Mouse (Mus musculus): ENCODE measurements around the gene Eif3g. TPM values are rescaled to one million over a fixed set of nuclear protein-coding genes. Genes with fewer than 3 reads are reported as not detected.
A peak's percentile ranks its signal among the peaks of the same experiment; 100 is the strongest.

Gene Eif3g
- polyA plus RNA-seq, 1 experiment from 2014 or later, result 334 TPM

GRCm38 (mm10) chr9:20872991-20873390, 25.4 kb downstream of the Eif3g start:
- WGBS, result 94% methylated on average over 10 of the region's 10 CpGs

GRCm38 (mm10) chr9:20870211-20871173, 27.9 kb downstream of the Eif3g start:
- Histone ChIP-seq H3K27ac (ENCODE audit: low read depth, low read length) (no peak overlapping the region), H3K4me3 (ENCODE audit: low read depth, low read length) (no peak overlapping the region), H3K36me3 (ENCODE audit: control insufficient read depth, insufficient read depth, low read length) (no peaks in the 10 kb centered on the region), H3K4me1 (replicated peaks; ENCODE audit: control insufficient read depth, insufficient read depth, low read length) (0 out of 2 replicates have a peak, but pooled peaks cover 2% of the 10 kb centered on the region), H3K27me3 (ENCODE audit: control insufficient read depth, insufficient read depth, low read length) (peaks cover 28% of the 10 kb centered on the region), H3K9ac (ENCODE audit: low read length) (no peak overlapping the region), H3K4me2 (ENCODE audit: low read depth, low read length, severe bottlenecking) (no peak overlapping the region), H3K9me3 (ENCODE audit: control insufficient read depth, low read length) (no peaks in the 10 kb centered on the region)
- 77% methylated on average over 12 of the region's 12 CpGs for WGBS
- no peak for DNase-seq (ENCODE audit: low spot score)
- no peak for ATAC-seq (replicated peaks; ENCODE audit: low FRiP score)

More at GRCm38 (mm10) chr9:20872991-20873390, 25.4 kb downstream of the Eif3g start:
- H3K4me3 ChIP-seq (ENCODE audit: low read depth, low read length), result no peak overlapping the region
- H3K36me3 ChIP-seq (ENCODE audit: control insufficient read depth, insufficient read depth, low read length), result no peaks in the 10 kb centered on the region
- no peak overlapping the region for H3K27ac ChIP-seq (ENCODE audit: low read depth, low read length)
- peaks cover 22% of the 10 kb centered on the region for H3K27me3 ChIP-seq (ENCODE audit: control insufficient read depth, insufficient read depth, low read length)
- no peaks in the 10 kb centered on the region for H3K9me3 ChIP-seq (ENCODE audit: control insufficient read depth, low read length)
- H3K4me1 ChIP-seq (replicated peaks; ENCODE audit: control insufficient read depth, insufficient read depth, low read length), result 0 out of 2 replicates have a peak, but pooled peaks cover 2% of the 10 kb centered on the region
- no peak overlapping the region for H3K4me2 ChIP-seq (ENCODE audit: low read depth, low read length, severe bottlenecking)
- DNase-seq (ENCODE audit: low spot score), result no peak
- ATAC-seq (replicated peaks; ENCODE audit: low FRiP score), result no peak
- no peak overlapping the region for H3K9ac ChIP-seq (ENCODE audit: low read length)

GRCm38 (mm10) chr9:20869246-20869645, 29.2 kb downstream of the Eif3g start:
- no peaks in the 10 kb centered on the region for H3K36me3 ChIP-seq (ENCODE audit: control insufficient read depth, insufficient read depth, low read length)
- H3K27me3 ChIP-seq (ENCODE audit: control insufficient read depth, insufficient read depth, low read length), result peaks cover 28% of the 10 kb centered on the region
- H3K4me3 ChIP-seq (ENCODE audit: low read depth, low read length), result no peak overlapping the region
- H3K4me1 ChIP-seq (replicated peaks; ENCODE audit: control insufficient read depth, insufficient read depth, low read length), result 0 out of 2 replicates have a peak, but pooled peaks cover 2% of the 10 kb centered on the region
- DNase-seq (ENCODE audit: low spot score) (no peak), ATAC-seq (replicated peaks; ENCODE audit: low FRiP score) (no peak)
- no peak overlapping the region for H3K27ac ChIP-seq (ENCODE audit: low read depth, low read length)
- no peak overlapping the region for H3K9ac ChIP-seq (ENCODE audit: low read length)
- WGBS, result 10% methylated on average over 19 of the region's 19 CpGs
- no peak overlapping the region; the same call in 1 of the 2 replicates for H3K4me2 ChIP-seq (ENCODE audit: low read depth, low read length, severe bottlenecking)
- H3K9me3 ChIP-seq (ENCODE audit: control insufficient read depth, low read length), result no peaks in the 10 kb centered on the region

GRCm38 (mm10) chr9:20868448-20869001, 29.9 kb downstream of the Eif3g start, which contains the start of gene A230050P20Rik:
Gene A230050P20Rik (plus strand): TSS chr9:20868642.
- peaks cover 28% of the 10 kb centered on the region for H3K27me3 ChIP-seq (ENCODE audit: control insufficient read depth, insufficient read depth, low read length)
- 0 out of 2 replicates have a peak, but pooled peaks cover 2% of the 10 kb centered on the region for H3K4me1 ChIP-seq (replicated peaks; ENCODE audit: control insufficient read depth, insufficient read depth, low read length)
- no peak within 1 kb of the TSS for H3K27ac ChIP-seq (ENCODE audit: low read depth, low read length)
- 0 out of 2 replicates have a peak within 1 kb of the TSS, but pooled peaks have one; percentile 16 for H3K4me3 ChIP-seq (ENCODE audit: low read depth, low read length)
- H3K9ac ChIP-seq (ENCODE audit: low read length), result no peak within 1 kb of the TSS
- H3K9me3 ChIP-seq (ENCODE audit: control insufficient read depth, low read length), result no peaks in the 10 kb centered on the region
- DNase-seq (ENCODE audit: low spot score) (no peak), ATAC-seq (replicated peaks; ENCODE audit: low FRiP score) (no peak)
- peak within 1 kb of the TSS; percentile 37 for H3K4me2 ChIP-seq (ENCODE audit: low read depth, low read length, severe bottlenecking)
- 9% methylated on average over 51 of the region's 53 CpGs for WGBS
- H3K36me3 ChIP-seq (ENCODE audit: control insufficient read depth, insufficient read depth, low read length), result no peaks in the 10 kb centered on the region

GRCm38 (mm10) chr9:20866879-20867278, 31.5 kb downstream of the Eif3g start:
- ATAC-seq (replicated peaks; ENCODE audit: low FRiP score), result no peak
- Histone ChIP-seq H3K4me2 (ENCODE audit: low read depth, low read length, severe bottlenecking) (no peak overlapping the region), H3K27me3 (ENCODE audit: control insufficient read depth, insufficient read depth, low read length) (peaks cover 28% of the 10 kb centered on the region), H3K9ac (ENCODE audit: low read length) (no peak overlapping the region), H3K9me3 (ENCODE audit: control insufficient read depth, low read length) (no peaks in the 10 kb centered on the region), H3K27ac (ENCODE audit: low read depth, low read length) (no peak overlapping the region), H3K4me3 (ENCODE audit: low read depth, low read length) (no peak overlapping the region), H3K4me1 (replicated peaks; ENCODE audit: control insufficient read depth, insufficient read depth, low read length) (0 out of 2 replicates have a peak, but pooled peaks cover 2% of the 10 kb centered on the region), H3K36me3 (ENCODE audit: control insufficient read depth, insufficient read depth, low read length) (no peaks in the 10 kb centered on the region)
- DNase-seq (ENCODE audit: low spot score), result no peak
- WGBS, result 57% methylated on average over 3 of the region's 3 CpGs

- Histone ChIP-seq H3K27me3 (ENCODE audit: control insufficient read depth, insufficient read depth, low read length) (peaks cover 3% of the 10 kb centered on the region; the same call in 1 of the 2 replicates), H3K9ac (ENCODE audit: low read length) (no peak overlapping the region), H3K36me3 (ENCODE audit: control insufficient read depth, insufficient read depth, low read length) (no peaks in the 10 kb centered on the region), H3K4me2 (ENCODE audit: low read depth, low read length, severe bottlenecking) (no peak overlapping the region), H3K27ac (ENCODE audit: low read depth, low read length) (no peak overlapping the region), H3K4me1 (replicated peaks; ENCODE audit: control insufficient read depth, insufficient read depth, low read length) (no peaks in the 10 kb centered on the region), H3K4me3 (ENCODE audit: low read depth, low read length) (no peak overlapping the region), H3K9me3 (ENCODE audit: control insufficient read depth, low read length) (no peaks in the 10 kb centered on the region)
- WGBS, result 54% methylated on average over 4 of the region's 4 CpGs
- ATAC-seq (replicated peaks; ENCODE audit: low FRiP score) (no peak), DNase-seq (ENCODE audit: low spot score) (no peak)
Observed at GRCm38 (mm10) chr9:20862225-20862624, 36.2 kb downstream of the Eif3g start.

- 19% methylated on average over 4 of the region's 4 CpGs for WGBS
- Histone ChIP-seq H3K9ac (ENCODE audit: low read length) (no peak overlapping the region), H3K4me3 (ENCODE audit: low read depth, low read length) (no peak overlapping the region), H3K36me3 (ENCODE audit: control insufficient read depth, insufficient read depth, low read length) (no peaks in the 10 kb centered on the region), H3K4me2 (ENCODE audit: low read depth, low read length, severe bottlenecking) (no peak overlapping the region), H3K27me3 (ENCODE audit: control insufficient read depth, insufficient read depth, low read length) (peaks cover 1% of the 10 kb centered on the region; the same call in 1 of the 2 replicates), H3K9me3 (ENCODE audit: control insufficient read depth, low read length) (no peaks in the 10 kb centered on the region), H3K27ac (ENCODE audit: low read depth, low read length) (no peak overlapping the region), H3K4me1 (replicated peaks; ENCODE audit: control insufficient read depth, insufficient read depth, low read length) (no peaks in the 10 kb centered on the region)
- peak; percentile 72 for DNase-seq (ENCODE audit: low spot score)
- no peak for ATAC-seq (replicated peaks; ENCODE audit: low FRiP score)
Observed at GRCm38 (mm10) chr9:20861821-20862220, 36.6 kb downstream of the Eif3g start.

- no peaks in the 10 kb centered on the region for H3K36me3 ChIP-seq (ENCODE audit: control insufficient read depth, insufficient read depth, low read length)
- no peak for DNase-seq (ENCODE audit: low spot score)
- no peak overlapping the region for H3K4me2 ChIP-seq (ENCODE audit: low read depth, low read length, severe bottlenecking)
- H3K4me3 ChIP-seq (ENCODE audit: low read depth, low read length), result no peak overlapping the region
- H3K27ac ChIP-seq (ENCODE audit: low read depth, low read length), result no peak overlapping the region
- H3K9ac ChIP-seq (ENCODE audit: low read length), result no peak overlapping the region
- H3K27me3 ChIP-seq (ENCODE audit: control insufficient read depth, insufficient read depth, low read length), result no peaks in the 10 kb centered on the region
- H3K4me1 ChIP-seq (replicated peaks; ENCODE audit: control insufficient read depth, insufficient read depth, low read length), result no peaks in the 10 kb centered on the region
- no peak for ATAC-seq (replicated peaks; ENCODE audit: low FRiP score)
- no peaks in the 10 kb centered on the region for H3K9me3 ChIP-seq (ENCODE audit: control insufficient read depth, low read length)
- WGBS, result 53% methylated on average over 6 of the region's 6 CpGs
Observed at GRCm38 (mm10) chr9:20859926-20860325, 38.5 kb downstream of the Eif3g start.

Measured in forebrain, embryonic 11.5 days (tissue).